Mouse (Mus musculus) thymus, postnatal 14 days (tissue): ENCODE measurements around the gene Ldhd.

Experiments
- DNase-seq: peaks from one replicate; pipeline ENCODE4 v3.0.0; 2021

The Ldhd gene

GRCm38 (mm10) chr8:111626933-111627332 lies 3.2 kb downstream of the Ldhd start:
- DNase-seq, result peak; percentile 35

- DNase-seq, result no peak
Observed at GRCm38 (mm10) chr8:111626528-111626820, 3.7 kb downstream of the Ldhd start.

DNA sequence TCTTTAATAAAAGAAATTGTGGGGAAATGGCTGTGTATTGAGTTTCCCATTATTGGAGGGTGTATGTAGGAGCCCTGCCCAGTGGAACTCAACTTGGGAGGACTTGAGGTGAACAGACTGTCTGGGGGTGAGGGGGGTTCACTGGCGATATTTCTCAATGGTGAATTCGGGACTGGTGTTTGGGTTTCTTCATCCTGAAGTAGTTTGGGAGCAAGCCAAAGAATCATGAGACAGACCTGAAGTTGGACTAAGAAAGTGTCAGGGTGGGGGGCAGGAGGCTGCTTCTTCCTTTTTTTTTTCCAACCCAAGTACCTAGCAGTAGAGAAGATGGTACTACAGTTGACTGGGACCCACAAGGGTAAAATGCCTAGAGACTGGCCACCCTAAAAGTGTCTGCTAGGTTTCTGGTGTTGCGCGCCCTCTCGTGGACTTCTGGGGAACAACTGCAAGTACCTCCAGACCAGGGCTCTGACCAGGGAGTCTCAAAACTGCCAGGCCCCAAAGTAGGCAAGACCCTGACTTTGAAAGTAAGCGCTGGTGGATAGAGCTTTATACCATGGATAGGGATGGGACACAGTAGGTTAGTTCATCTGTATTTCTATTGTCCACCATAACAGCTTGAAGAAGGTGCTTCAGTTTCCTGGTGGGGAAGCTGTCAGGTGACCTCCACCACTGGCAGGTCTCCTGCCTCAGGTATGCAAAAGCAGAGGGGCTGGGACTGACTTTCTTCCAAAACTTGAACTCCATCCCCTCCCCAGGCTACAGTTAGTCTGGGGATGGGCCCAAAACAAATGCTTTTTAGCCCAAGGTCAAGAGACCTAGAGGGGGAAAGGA lies 4.3 kb downstream of the Ldhd start:
- peak; percentile 77 for DNase-seq

GRCm38 (mm10) chr8:111624853-111625221 lies 5.3 kb downstream of the Ldhd start:
- DNase-seq, result peak; percentile 72

DNA sequence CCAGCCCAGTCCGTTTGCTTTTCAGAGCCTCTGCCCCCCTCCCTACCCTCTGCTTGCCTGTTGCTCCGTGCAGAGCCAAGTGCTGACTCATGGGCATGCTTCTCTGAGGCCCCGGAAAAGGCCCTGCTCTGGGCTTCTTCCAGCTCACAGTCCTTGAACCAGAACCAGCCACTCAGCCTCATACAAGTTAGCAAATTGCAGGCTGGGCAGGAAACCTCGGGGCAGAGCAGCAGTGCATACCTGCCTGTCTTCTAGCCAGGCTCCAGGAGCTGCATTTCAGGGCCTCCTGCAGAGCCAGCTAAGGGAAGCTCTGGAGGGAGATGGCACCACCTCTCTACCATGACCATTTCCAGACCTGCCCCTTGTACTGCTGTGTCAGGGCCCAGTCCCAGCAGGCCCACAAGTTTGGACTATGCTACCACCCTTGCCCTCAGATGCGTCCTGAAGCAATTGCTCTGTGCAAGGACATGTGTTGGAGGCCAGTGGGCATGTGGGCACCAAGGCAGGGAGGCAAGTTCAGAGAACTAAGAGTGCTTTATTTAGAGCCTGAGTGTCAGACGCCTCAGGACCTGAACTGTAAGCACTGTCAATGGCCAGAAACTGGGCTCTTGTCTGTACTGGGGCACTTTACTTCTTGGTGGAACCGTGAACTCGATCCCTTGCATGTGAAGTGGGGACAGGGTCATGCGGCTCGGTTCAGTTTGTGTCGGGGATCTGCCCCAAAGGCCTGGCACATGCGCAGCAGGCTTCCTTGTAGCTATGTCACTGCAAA lies 5.9 kb downstream of the Ldhd start:
- peak; percentile 62 for DNase-seq

- no peak for DNase-seq
Observed at GRCm38 (mm10) chr8:111622553-111622952, 7.6 kb downstream of the Ldhd start.

GRCm38 (mm10) chr8:111622104-111622503 lies 8.1 kb downstream of the Ldhd start:
- DNase-seq, result no peak

DNA sequence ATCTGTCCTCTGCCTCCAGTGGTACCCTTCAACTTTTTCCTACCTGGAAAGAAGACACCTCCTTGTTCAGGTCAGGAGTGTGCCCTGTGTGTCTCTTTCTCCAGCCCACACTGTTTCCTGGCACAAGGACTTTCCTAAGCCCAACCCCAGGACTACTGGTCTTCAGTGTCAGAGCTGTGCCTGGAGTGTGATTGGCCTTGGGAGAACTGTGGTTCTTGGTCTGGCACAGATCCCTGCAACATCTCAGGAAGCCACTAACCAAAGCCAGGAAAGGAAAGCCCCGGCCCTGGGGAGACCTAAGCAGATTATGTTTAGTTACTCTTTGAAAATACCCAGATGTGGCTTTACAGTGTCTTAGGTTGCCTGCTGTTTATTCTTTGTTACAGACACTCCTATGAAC lies 10.2 kb downstream of the Ldhd start:
- no peak for DNase-seq

- no peak for DNase-seq
Observed at GRCm38 (mm10) chr8:111618273-111618672, 11.9 kb downstream of the Ldhd start.

DNA sequence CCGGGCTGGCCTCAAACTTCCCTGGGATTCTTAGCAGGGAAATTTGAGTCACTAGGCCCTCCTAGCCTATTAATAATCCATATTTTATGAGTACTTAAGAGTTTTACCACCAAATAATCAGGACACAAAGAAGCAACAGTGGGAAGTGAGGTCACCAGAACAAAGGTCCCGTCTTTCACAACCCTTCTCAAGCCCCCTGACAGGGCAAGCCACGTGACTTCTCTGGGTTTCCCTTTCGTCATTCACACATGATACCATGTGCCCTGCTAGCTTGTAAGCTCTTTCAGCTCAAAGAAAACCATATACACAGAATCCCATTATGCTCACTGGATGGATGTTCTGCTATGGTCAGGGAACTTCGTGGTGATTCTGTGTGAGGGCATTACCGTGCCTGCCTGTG lies 12.4 kb downstream of the Ldhd start:
- DNase-seq, result no peak

DNA sequence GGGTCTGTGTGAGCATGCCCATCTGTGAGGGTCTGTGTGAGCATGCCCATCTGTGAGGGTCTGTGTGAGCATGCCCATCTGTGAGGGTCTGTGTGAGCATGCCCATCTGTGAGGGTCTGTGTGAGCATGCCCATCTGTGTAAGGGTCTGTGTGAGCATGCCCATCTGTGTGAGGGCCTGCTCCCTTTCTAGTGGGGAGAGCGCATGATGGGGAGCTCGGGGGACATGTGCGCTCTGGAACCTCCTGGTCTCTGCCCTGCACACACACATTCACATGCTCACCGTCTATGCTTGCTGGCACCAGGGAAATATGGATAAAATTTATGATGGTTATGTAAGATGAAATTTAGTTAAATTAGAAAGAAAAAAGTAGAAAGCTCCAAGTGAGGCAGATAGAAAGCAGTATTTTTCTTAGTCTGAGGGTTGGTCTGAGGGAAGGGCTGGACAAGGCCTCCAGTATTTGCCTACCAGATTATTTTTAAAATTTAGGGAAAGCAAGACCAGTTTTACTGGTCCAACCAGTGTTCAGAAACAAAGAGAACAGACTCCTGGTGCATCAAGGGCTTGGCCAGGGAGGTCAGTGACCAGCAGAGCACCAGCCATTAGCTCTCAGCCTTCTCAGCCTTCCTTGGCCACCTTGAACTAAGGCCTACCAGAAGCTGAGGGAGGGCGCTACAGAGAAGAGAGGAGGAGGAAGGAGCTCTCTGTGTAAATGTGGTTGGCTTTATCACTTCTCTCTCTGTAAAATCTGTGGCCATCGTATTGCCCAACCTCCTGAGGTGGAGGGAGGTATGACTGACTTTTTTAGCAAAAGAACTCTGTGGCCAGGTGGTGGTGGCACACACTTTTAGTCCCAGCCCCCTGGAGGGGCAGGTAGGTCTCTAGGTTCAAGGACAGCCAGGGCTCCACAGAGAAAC lies 15.1 kb downstream of the Ldhd start:
- no peak for DNase-seq

DNA sequence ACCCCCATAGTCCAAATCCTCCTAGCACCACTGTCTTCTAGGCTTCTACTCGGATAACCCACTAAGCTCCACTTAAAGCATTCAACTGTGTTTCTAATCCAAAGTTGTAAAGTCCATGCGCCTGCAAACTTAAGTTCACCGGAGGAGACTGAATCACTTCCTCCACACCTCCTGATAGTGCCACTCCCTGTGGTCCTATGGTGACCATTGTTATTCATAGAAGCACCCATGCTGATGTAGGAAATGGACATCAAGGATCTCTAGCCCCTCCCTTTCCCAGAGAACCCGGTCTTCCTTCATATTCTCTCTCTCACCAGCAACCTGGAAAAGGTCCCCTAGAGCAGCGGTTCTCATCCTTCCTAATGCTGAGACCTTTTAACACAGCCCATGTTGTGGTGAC lies 17.0 kb downstream of the Ldhd start:
- DNase-seq, result no peak

DNA sequence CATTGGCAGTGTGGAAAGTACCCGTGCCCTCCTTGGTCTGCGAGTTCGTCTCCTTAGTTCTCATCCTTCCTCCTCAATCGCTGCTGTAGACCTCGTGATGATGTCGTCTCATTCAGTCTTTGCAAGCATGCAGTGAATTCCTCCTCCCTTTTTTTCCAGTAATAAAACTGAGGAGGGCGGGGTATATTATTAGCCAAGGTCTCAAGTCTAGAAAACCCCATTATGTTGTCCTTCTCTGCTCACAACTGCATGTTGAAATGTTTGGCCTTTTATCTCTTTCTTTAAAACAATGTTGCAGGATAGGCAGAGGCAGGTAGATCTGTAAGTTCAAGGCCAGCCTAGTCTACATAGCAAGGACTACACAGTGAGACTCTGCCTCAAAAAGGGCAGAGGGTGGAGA lies 22.8 kb downstream of the Ldhd start:
- no peak for DNase-seq

- DNase-seq, result no peak
Observed at GRCm38 (mm10) chr8:111606961-111607360, 23.2 kb downstream of the Ldhd start.

DNA sequence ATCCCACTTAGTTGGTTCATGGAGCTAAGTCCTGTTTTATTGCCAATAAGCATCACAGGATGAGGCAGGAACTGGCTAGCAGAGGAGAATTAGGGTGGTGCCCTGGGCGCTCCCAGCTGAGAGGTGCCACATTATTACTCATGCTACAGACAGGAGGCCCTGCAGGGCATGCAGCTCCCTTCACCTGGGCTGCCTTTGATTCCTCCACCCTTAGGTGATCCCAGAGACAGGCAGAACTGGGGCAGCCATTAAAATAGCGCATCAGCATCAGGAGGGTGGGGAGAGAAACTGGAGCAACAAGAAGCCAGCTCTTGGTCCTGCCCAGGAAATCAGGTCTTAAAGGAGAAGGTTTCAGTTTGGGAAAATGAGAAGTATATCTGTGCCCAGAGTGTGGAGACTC lies 25.2 kb downstream of the Ldhd start:
- no peak for DNase-seq

DNA sequence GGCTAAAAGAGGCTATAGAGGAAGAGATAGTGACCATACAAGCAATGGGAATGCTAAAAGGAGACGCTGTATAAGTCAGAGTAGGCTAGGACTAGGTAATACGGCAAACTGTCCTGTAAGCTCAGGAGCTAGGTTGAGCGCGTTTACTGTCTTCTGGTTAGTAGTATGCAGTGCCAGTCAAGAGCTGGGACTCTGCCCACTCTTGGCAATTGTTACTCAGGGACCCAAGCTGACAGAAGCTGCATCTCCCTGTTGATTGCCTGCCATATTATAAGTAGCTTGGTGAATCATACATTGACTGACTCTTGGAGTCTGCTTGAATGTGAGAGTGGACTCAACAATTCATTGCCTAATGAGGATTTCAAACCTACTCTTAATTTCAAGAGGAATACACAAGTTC lies 28.1 kb downstream of the Ldhd start:
- no peak for DNase-seq

- DNase-seq, result no peak
Observed at GRCm38 (mm10) chr8:111599707-111600444, 30.3 kb downstream of the Ldhd start.

GRCm38 (mm10) chr8:111597310-111597709 lies 32.9 kb downstream of the Ldhd start:
- DNase-seq, result no peak

- DNase-seq, result peak; percentile 52
Observed at GRCm38 (mm10) chr8:111596485-111596821, 33.7 kb downstream of the Ldhd start.

DNA sequence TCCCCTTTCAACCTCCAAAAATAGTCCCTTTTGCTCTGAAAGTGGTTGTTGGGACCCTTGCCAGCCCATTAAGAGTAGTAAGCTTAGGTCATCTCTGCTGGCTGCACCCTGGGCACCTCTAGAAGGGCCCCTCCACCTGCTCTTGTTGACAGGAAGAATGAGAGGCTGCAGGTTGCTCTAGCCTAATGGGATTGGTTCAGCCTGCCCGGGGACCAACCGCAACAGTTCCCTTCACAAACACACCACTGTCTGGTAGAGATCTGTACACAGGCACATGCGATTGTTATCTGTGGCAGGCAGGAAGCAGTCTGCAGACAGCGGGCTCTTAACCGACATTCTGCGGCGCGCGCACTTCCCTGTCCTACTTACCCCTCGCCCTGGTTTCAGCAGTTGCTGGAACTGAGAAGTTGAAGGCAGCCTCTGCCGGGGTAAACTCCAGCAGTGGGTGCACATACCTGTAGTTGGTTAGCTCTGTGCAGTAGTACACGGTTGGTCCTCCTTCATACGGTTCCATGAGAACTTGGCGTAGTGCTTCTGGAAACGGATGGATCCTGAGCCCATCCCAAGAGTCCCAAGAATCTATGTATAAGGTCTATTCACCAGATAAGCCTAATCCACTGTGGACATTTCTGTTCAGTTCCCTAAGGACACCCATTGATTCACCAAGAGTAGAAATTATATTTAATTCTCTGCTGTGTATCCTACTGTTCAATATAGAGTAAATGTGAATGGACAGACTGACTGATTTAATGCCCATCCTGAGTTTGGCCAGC lies 34.3 kb downstream of the Ldhd start:
- peak; percentile 93 for DNase-seq

- DNase-seq, result no peak
Observed at GRCm38 (mm10) chr8:111594951-111595350, 35.2 kb downstream of the Ldhd start.
